Mouse (Mus musculus): ENCODE measurements around the gene Vps13c. TPM values are rescaled to one million over a fixed set of nuclear protein-coding genes. Genes with fewer than 3 reads are reported as not detected.

Gene Vps13c
- polyA plus RNA-seq, 1 experiment from 2014 or later = 7.8 TPM

DNA sequence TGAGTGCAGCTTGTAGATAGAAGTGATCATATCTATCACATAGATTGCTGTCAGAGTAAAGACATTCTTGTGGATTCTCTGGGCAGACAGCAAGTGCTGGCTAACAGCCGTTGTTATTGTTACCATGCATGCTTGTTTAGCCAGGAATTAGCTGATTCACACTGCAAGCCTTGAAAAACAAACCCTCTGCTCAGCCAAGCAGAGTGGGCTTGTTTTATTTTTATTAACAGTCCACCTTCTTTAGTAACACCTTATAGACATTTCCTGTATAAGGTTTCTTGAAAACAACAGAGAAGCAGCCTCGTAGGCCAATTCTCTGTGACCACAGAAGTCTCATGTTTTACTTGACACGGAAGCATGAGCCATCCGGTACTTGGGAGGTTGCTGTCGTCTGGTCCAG, 5.7 kb upstream of the Vps13c start:
- ATAC-seq (ENCODE audit: low FRiP score, low read depth) = no peak
- H3K4me1 ChIP-seq = peaks cover 18% of the 10 kb centered on the region
- WGBS = 82% methylated on average over 5 of the region's 5 CpGs

GRCm38 (mm10) chr9:67837311-67837710, 2.9 kb upstream of the Vps13c start:
- 87% methylated on average over 2 of the region's 2 CpGs for WGBS
- Histone ChIP-seq H3K4me1 (peaks cover 5% of the 10 kb centered on the region; the same call in 1 of the 2 replicates), H3K4me3 (no peak overlapping the region), H3K9me3 (no peaks in the 10 kb centered on the region), H3K27ac (replicated peaks) (no peak overlapping the region), H3K4me2 (replicated peaks) (no peak overlapping the region), H3K27me3 (peaks cover 20% of the 10 kb centered on the region), H3K36me3 (no peaks in the 10 kb centered on the region), H3K9ac (replicated peaks) (no peak overlapping the region)
- no peak for ATAC-seq (ENCODE audit: low FRiP score, low read depth)

More for the DNA sequence above, 5.7 kb upstream of the Vps13c start:
- H3K4me3 ChIP-seq = no peak overlapping the region
- peaks cover 48% of the 10 kb centered on the region for H3K27me3 ChIP-seq
- no peaks in the 10 kb centered on the region for H3K36me3 ChIP-seq
- H3K9ac ChIP-seq (replicated peaks) = no peak overlapping the region
- no peaks in the 10 kb centered on the region for H3K9me3 ChIP-seq
- no peak overlapping the region for H3K4me2 ChIP-seq (replicated peaks)
- H3K27ac ChIP-seq (replicated peaks) = no peak overlapping the region

GRCm38 (mm10) chr9:67842797-67843196, 2.6 kb downstream of the Vps13c start:
- no peaks in the 10 kb centered on the region for H3K27me3 ChIP-seq
- H3K27ac ChIP-seq (replicated peaks) = no peak overlapping the region
- ATAC-seq (ENCODE audit: low FRiP score, low read depth) = no peak
- H3K4me1 ChIP-seq = peaks cover 5% of the 10 kb centered on the region; the same call in 1 of the 2 replicates
- H3K4me3 ChIP-seq = no peak overlapping the region
- H3K9me3 ChIP-seq = no peaks in the 10 kb centered on the region
- no peaks in the 10 kb centered on the region for H3K36me3 ChIP-seq
- no peak overlapping the region for H3K4me2 ChIP-seq (replicated peaks)
- no peak overlapping the region for H3K9ac ChIP-seq (replicated peaks)
- whole genome bisulfite sequencing = 82% methylated on average over 5 of the region's 5 CpGs

DNA sequence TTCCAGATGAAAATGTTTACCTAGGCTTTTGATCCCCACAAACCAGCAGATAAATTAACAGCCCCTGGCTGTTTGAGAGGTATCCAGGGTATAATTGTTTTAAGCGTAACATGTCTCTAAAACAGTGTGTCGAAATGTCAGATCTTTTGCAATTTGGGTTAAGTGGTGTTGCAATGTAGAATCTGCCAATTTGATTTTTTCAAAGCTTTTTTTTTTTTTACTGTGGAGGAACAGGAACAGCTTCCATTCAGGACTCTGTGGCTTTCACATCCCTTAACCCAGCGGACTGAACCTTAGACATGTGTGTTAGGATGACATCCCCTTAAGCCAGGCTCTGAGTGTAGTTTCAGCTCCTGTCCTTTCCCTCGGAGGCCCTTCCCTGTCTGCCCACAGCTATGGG, 4.8 kb downstream of the Vps13c start:
- Histone ChIP-seq H3K27ac (replicated peaks) (no peak overlapping the region), H3K4me3 (no peak overlapping the region), H3K27me3 (no peaks in the 10 kb centered on the region), H3K9ac (replicated peaks) (no peak overlapping the region), H3K9me3 (no peaks in the 10 kb centered on the region), H3K4me2 (replicated peaks) (no peak overlapping the region), H3K4me1 (peaks cover 5% of the 10 kb centered on the region; the same call in 1 of the 2 replicates), H3K36me3 (no peaks in the 10 kb centered on the region)
- 94% methylated on average over 4 of the region's 4 CpGs for WGBS
- no peak for ATAC-seq (ENCODE audit: low FRiP score, low read depth)

DNA sequence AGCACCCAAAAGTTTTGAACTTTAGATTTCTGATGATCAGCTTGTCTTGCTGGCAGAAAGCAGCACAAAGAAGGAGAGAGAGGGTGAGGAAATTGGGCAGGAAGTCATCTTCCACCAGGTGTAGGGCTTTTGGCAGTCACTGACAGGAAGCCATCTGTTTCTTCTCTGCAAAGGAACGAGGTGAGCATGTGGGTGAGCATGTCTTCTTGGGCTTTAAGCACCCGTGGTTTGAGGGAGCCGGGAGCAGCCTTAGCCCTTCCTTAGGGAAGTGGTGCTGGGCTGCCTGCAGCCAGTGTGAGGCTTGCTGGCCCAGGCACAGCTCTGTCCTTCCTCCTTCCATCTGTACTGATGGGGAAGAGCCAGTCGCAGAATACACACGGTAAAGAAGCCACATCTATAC, 5.5 kb downstream of the Vps13c start:
- no peaks in the 10 kb centered on the region for H3K9me3 ChIP-seq
- H3K4me3 ChIP-seq = no peak overlapping the region
- H3K27me3 ChIP-seq = no peaks in the 10 kb centered on the region
- H3K36me3 ChIP-seq = no peaks in the 10 kb centered on the region
- WGBS = 82% methylated on average over 5 of the region's 5 CpGs
- no peak overlapping the region for H3K9ac ChIP-seq (replicated peaks)
- peaks cover 5% of the 10 kb centered on the region; the same call in 1 of the 2 replicates for H3K4me1 ChIP-seq
- H3K27ac ChIP-seq (replicated peaks) = no peak overlapping the region
- no peak overlapping the region for H3K4me2 ChIP-seq (replicated peaks)
- no peak for ATAC-seq (ENCODE audit: low FRiP score, low read depth)

DNA sequence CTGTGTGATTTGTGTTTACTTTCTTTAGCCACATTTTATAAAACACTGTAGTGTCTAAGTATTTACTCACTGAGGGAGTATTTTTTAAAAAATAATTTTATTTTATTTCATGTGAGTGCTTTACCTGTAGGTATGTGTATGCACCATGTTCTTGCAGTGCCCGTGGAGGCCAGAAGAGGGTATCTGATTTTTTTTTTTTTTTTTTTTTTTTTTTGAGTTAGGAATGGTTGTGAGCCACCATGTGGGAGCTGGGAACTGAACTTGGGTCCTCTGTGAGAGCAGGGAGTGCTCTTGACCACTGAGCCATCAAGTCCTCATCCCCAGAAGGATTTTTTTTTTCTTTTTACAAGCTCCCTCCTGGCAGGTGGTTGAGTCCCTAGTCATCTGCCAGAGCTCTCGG, 5.9 kb downstream of the Vps13c start:
- Histone ChIP-seq H3K4me2 (replicated peaks) (no peak overlapping the region), H3K9ac (replicated peaks) (no peak overlapping the region), H3K27me3 (no peaks in the 10 kb centered on the region), H3K9me3 (no peaks in the 10 kb centered on the region), H3K27ac (replicated peaks) (no peak overlapping the region), H3K36me3 (no peaks in the 10 kb centered on the region), H3K4me1 (peaks cover 1% of the 10 kb centered on the region; the same call in 1 of the 2 replicates), H3K4me3 (no peak overlapping the region)
- 95% methylated on average over 2 of the region's 2 CpGs for WGBS
- no peak for ATAC-seq (ENCODE audit: low FRiP score, low read depth)

DNA sequence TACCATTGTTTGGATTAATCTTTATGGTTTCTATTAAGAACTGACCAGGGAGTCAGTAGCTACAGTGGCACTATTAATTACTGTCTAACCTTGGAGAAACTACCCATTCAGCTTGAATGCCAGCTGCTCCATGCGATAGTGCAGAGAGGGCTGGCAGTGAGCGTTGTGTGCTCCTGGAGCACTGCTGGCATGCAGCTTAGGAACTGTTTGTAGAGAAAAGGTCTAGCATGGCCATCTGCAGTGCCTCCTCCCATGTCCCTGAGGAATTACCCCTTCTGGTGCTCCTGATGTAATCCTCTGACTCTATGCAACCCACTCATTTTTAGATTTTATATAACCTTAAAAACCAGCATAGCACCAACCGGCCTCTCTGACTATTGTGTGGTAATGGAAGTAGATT, 7.4 kb downstream of the Vps13c start:
- H3K9ac ChIP-seq (replicated peaks) = no peak overlapping the region
- no peak for ATAC-seq (ENCODE audit: low FRiP score, low read depth)
- no peaks in the 10 kb centered on the region for H3K9me3 ChIP-seq
- no peaks in the 10 kb centered on the region for H3K27me3 ChIP-seq
- H3K27ac ChIP-seq (replicated peaks) = no peak overlapping the region
- H3K36me3 ChIP-seq = no peaks in the 10 kb centered on the region
- H3K4me1 ChIP-seq = no peaks in the 10 kb centered on the region; the same call in 1 of the 2 replicates
- 92% methylated on average over 3 of the region's 3 CpGs for WGBS
- H3K4me2 ChIP-seq (replicated peaks) = no peak overlapping the region
- no peak overlapping the region for H3K4me3 ChIP-seq

GRCm38 (mm10) chr9:67849397-67849796, 9.2 kb downstream of the Vps13c start:
- 83% methylated on average over 12 of the region's 12 CpGs for WGBS
- Histone ChIP-seq H3K27me3 (no peaks in the 10 kb centered on the region), H3K9me3 (no peaks in the 10 kb centered on the region), H3K27ac (replicated peaks) (no peak overlapping the region), H3K36me3 (no peaks in the 10 kb centered on the region), H3K9ac (replicated peaks) (no peak overlapping the region), H3K4me2 (replicated peaks) (no peak overlapping the region), H3K4me3 (no peak overlapping the region), H3K4me1 (no peaks in the 10 kb centered on the region; the same call in 1 of the 2 replicates)
- ATAC-seq (ENCODE audit: low FRiP score, low read depth) = no peak

- Histone ChIP-seq H3K4me1 (no peaks in the 10 kb centered on the region; the same call in 1 of the 2 replicates), H3K9me3 (no peaks in the 10 kb centered on the region), H3K27me3 (no peaks in the 10 kb centered on the region), H3K4me3 (no peak overlapping the region), H3K9ac (replicated peaks) (no peak overlapping the region), H3K4me2 (replicated peaks) (no peak overlapping the region), H3K27ac (replicated peaks) (no peak overlapping the region), H3K36me3 (0 out of 2 replicates have a peak, but pooled peaks cover 3% of the 10 kb centered on the region)
- 98% methylated on average over 3 of the region's 3 CpGs for WGBS
- no peak for ATAC-seq (ENCODE audit: low FRiP score, low read depth)
Measured at GRCm38 (mm10) chr9:67849846-67850245, 9.7 kb downstream of the Vps13c start.

- H3K4me2 ChIP-seq (replicated peaks) = no peak overlapping the region
- H3K36me3 ChIP-seq = 0 out of 2 replicates have a peak, but pooled peaks cover 5% of the 10 kb centered on the region
- H3K4me1 ChIP-seq = no peaks in the 10 kb centered on the region; the same call in 1 of the 2 replicates
- ATAC-seq (ENCODE audit: low FRiP score, low read depth) = no peak
- no peak overlapping the region for H3K9ac ChIP-seq (replicated peaks)
- WGBS = 80% methylated on average over 4 of the region's 4 CpGs
- no peak overlapping the region for H3K27ac ChIP-seq (replicated peaks)
- H3K27me3 ChIP-seq = no peaks in the 10 kb centered on the region
- no peak overlapping the region for H3K4me3 ChIP-seq
- no peaks in the 10 kb centered on the region for H3K9me3 ChIP-seq
Measured at GRCm38 (mm10) chr9:67851150-67851549, 11.0 kb downstream of the Vps13c start.

DNA sequence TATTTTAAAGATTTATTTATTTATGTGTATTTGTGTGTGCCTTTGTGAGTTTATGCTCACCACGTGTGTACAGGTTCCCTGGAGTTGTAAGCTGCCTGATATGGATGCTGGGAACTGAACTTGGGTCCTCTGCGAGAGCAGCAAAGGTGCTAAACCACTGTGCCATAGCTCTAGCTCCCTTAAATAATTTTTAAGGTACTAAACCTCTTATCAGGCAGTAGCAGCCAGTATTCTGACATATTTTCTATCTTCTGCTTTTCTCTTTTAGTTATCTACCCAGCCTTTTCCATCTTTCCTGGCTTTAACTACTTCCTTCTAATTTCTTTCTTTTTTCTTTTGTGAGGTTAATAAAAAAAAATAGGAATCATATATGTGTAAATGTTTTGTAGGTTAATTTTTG, 20.1 kb downstream of the Vps13c start:
- H3K4me3 ChIP-seq = no peak overlapping the region
- peaks cover 4% of the 10 kb centered on the region; the same call in 1 of the 2 replicates for H3K36me3 ChIP-seq
- no peaks in the 10 kb centered on the region for H3K4me1 ChIP-seq
- H3K4me2 ChIP-seq (replicated peaks) = no peak overlapping the region
- no peak overlapping the region for H3K9ac ChIP-seq (replicated peaks)
- no peaks in the 10 kb centered on the region for H3K27me3 ChIP-seq
- no peak overlapping the region for H3K27ac ChIP-seq (replicated peaks)
- no peaks in the 10 kb centered on the region for H3K9me3 ChIP-seq
- ATAC-seq (ENCODE audit: low FRiP score, low read depth) = no peak
- 93% methylated on average over 2 of the region's 2 CpGs for WGBS

DNA sequence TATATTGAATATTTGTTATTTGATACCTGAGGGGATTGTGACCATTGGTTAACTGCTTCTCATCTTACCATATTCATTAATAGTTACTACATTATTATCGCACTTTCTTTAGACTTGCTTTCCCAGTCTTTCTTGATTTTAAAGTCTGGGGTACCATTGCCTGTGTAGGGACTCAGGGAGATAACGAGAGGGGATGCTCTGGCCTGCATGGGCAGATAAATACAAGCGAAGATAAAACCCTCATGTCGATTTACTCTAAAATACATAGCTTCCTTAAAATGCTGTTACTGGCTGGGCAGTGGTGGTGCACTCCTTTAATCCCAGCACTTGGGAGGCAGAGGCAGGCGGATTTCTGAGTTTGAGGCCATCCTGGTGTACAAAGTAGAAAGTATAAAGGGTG, 23.1 kb downstream of the Vps13c start:
- Histone ChIP-seq H3K9ac (replicated peaks) (no peak overlapping the region), H3K4me3 (no peak overlapping the region), H3K36me3 (no peaks in the 10 kb centered on the region), H3K27ac (replicated peaks) (no peak overlapping the region), H3K4me1 (no peaks in the 10 kb centered on the region), H3K27me3 (no peaks in the 10 kb centered on the region), H3K9me3 (no peaks in the 10 kb centered on the region), H3K4me2 (replicated peaks) (no peak overlapping the region)
- WGBS = 93% methylated on average over 5 of the region's 5 CpGs
- no peak for ATAC-seq (ENCODE audit: low FRiP score, low read depth)

- H3K4me1 ChIP-seq = no peaks in the 10 kb centered on the region
Measured at GRCm38 (mm10) chr9:67864011-67864410, 23.8 kb downstream of the Vps13c start.

More at GRCm38 (mm10) chr9:67864011-67864410, 23.8 kb downstream of the Vps13c start:
- H3K27ac ChIP-seq (replicated peaks) = no peak overlapping the region
- no peaks in the 10 kb centered on the region for H3K36me3 ChIP-seq
- 63% methylated on average over 4 of the region's 4 CpGs for WGBS
- H3K9ac ChIP-seq (replicated peaks) = no peak overlapping the region
- no peaks in the 10 kb centered on the region for H3K27me3 ChIP-seq
- ATAC-seq (ENCODE audit: low FRiP score, low read depth) = no peak
- no peak overlapping the region for H3K4me3 ChIP-seq
- H3K9me3 ChIP-seq = no peaks in the 10 kb centered on the region
- H3K4me2 ChIP-seq (replicated peaks) = no peak overlapping the region
